Mouse (Mus musculus): Measurements from ENCODE around the gene Ankrd52.

DNA sequence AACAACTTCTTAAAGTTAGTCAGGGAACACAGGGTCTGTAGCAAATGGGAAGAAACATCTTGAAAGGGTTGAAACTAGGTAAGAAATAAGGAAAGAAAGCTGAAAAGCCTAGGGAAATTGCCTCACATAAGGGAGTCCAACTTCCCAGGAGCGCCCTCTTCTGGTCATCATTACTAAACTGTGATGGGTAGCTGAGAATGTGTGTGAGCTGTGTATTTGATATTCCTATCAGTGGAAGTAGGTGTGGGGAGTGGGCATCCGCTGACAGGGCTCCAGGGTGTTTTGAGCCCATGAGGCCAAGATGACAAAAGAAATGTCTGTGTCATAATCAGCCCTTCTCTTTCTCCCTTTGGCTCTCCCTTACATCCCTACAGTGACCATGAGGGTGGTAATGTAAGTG lies 18.1 kb upstream of the Ankrd52 start:
- TF ChIP-seq CTCF (IDR thresholded peaks at IDR 0.05; ENCODE audit: insufficient read depth, low read length) (0 out of 2 replicates have a peak, but pooled peaks have one; percentile 14), POLR2A (IDR thresholded peaks at IDR 0.05; ENCODE audit: borderline replicate concordance, extremely low read depth, low read depth, low read length) (no peak)

Measured in lung, adult 2 months (tissue).